Mouse (Mus musculus) fibroblast of lung, adult 2 months (primary cell): ENCODE results near the gene Kcnq5.

Experiments used
- DNase-seq: peaks from one replicate; pipeline ENCODE4 v3.0.0-alpha.2; 2011; ENCODE audit warnings: low read depth

Gene Kcnq5

DNA sequence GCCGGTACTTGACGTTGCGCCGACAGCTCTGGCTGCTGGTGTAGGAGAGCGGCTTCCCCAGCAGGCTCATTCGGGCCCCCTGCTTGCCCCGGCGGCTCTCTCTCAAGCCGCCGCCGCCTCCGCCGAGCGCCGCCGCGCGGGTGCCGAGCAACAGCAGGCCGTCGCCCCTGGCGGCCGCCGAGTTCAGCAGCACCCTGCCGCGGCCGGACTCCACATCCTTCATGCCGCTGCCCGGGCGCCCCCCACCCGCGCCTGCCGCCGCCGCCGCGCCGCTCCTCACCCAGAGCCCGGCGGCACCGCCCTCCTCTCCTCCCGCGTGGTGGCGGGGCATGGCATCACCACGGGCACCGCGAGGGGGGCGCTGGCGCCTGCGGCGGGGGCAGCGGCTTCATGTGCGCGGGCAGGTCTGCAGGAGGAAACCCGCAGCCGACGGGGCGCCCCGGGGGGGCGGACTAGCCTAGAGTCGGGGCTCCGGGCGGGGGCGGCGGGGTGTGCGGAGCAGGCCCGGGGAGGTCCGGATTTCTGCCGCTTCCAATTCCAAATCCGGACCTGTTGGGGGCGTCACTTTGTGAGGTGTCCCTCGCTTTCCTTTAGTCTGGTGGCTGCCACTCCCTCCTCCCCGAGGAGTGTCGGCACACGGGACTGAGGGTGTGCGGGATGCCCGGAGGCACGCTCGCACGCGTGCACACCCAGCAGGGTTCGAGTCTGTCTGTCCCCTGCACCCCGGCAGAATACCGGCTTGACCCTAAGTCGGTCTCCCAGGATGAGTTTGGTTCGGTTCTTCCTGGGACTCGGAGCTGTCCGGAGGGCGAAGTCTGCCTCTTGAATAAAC is at the start of gene Kcnq5:
Gene Kcnq5, minus strand, starts transcription at position 692 of the 832 bp plus-strand sequence.
- no peak for DNase-seq

DNA sequence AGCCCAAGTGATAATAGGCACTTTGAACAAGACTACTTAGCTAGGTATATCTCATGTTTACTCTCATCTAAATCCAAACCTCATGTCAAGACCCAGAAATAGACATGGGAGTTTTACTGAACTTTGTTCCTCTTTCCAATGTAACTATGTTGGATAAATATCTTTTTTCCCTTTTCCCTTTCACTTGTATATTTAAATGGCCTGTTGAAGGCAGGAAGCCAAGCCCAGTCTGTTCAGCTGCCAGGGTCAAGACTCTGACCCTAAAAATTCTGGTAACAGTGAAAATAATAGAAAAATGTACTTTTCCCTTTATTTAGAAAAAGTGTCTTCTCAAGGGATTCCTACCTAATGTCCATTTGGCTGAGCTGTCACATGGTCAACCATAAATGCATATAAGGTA is 18.0 kb upstream of the Kcnq5 start:
- no peak for DNase-seq

DNA sequence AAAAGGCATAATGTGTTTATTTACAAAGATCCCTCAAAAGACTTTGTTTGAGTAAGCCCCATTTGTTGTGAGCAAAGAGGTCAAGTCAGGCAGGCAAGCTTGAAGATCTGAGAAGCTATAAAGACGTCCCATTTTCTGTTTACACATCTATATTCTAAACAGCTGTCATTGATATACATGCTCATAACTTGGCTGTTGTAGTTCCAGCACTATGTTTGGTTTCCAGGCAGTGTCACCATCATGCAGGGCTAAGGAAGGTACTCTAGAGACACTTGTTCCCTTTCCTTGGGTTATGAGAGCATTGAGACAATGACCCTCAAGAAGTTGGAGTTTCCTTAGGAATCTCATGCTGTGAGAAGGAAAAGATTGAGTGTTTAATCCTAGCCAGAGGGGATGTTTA is 17.6 kb upstream of the Kcnq5 start:
- DNase-seq, result no peak

- DNase-seq, result no peak
Measured at GRCm38 (mm10) chr1:21974040-21974439, 12.3 kb upstream of the Kcnq5 start.

GRCm38 (mm10) chr1:21967139-21967538 is 5.4 kb upstream of the Kcnq5 start:
- no peak for DNase-seq

- no peak for DNase-seq
Measured at GRCm38 (mm10) chr1:21962896-21963864, 1.4 kb upstream of the Kcnq5 start.

GRCm38 (mm10) chr1:21962083-21962471 is 335 bp upstream of the Kcnq5 start:
- no peak for DNase-seq

DNA sequence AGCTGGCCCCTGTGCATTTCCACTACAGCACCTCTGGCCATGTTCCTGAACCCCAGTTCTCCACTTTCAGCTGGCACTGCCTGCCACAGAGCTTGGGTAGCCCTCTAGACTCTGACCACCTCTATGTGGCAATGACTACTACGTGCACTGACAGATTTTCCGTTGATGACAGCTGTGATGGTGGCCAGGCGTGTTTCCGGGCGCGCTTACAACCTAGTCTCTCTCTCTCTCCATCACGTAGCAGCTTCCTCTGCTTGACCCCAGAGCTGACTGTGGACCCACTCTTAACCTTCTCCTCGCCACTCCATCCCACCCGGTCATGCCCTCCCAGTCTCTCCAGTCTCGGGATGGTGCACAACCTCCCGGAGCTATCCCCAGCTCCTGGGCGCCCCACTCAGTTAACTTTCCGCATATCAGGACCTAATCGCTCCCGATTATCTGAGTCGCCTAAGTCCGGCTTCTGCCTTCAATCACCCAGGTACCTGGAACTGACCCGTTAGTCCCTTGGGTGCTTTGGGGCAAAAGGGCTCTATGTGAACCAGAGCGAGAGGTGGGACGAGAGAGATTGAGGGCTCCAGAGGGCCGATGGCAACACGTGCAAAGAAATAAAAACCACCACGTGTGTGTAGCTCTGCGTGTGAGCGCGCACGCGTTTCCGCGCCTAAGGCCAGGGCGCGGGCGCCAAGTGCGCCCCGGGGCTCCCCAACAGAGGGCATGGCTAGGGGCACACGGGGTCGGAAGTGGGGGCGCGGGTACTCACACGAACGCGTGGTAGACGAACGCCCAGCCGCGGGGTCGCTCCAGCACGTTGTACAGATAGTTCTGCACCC is 1.1 kb downstream of the Kcnq5 start:
- no peak for DNase-seq

DNA sequence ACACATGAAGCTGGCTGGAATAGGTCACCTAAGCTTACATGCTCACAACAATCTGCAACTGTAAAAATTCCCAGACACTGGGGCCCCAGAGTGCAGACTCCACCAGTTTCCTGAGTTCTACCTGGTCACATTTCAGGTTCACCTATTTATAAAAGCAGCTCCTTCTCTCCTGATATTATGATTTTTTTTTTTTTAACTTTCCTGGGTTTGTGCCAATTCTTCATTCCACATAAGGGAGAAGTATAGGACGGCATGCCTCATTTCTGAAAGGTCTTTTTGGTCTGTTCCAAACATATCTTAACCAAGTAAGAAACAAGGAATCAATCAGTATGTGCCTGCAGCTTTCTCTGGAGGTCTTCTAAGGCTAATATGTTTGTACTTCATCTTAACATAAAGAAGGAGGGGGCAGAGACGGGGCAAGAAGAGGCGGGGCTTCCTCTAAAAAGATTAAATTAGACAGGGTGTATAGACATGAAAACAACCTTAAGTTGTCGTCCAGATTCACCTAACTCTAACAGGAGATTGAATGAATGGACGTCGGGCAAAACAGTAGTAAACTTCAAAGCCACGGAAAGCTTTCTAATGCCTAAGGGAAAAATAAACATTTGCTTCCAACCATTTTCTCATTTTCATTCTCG is 2.0 kb downstream of the Kcnq5 start:
- DNase-seq, result no peak

DNA sequence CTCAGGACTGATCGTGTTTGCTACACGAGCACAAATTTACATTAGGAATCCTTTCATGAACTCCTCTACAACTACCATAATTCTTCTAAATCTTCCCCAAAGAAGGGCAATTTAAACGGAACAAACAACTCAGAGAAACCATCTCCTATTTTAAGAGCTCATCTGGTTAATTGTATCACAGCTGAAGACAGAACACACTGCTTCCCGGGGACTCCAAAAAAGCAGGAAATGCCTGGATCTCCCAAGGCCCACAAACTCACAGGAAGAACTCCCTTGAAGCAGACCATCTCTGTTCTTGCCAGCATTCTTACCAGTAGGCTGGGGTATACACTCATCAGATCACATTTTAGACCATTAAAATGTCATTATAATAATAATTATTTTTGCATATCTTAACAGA is 3.7 kb downstream of the Kcnq5 start:
- no peak for DNase-seq

- no peak for DNase-seq
Measured at GRCm38 (mm10) chr1:21940831-21941230, 20.9 kb downstream of the Kcnq5 start.

GRCm38 (mm10) chr1:21927182-21927581 is 34.6 kb downstream of the Kcnq5 start:
- no peak for DNase-seq

DNA sequence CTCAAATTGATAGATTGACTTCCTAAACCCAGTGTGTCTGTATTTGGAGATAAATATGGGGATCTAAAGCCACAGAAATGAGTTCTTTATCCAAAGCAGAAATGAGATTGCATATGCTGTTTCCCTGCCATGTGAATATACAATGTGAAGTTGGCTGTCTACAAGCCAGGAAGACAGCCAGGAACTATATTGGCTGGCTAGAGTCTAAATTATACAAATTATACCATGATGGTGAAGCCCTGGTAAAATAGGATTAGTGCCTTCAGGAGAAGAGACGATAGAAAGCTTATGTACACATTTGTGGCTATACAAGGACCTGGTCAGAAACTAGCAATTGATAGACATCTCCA is 38.5 kb downstream of the Kcnq5 start:
- no peak for DNase-seq

DNA sequence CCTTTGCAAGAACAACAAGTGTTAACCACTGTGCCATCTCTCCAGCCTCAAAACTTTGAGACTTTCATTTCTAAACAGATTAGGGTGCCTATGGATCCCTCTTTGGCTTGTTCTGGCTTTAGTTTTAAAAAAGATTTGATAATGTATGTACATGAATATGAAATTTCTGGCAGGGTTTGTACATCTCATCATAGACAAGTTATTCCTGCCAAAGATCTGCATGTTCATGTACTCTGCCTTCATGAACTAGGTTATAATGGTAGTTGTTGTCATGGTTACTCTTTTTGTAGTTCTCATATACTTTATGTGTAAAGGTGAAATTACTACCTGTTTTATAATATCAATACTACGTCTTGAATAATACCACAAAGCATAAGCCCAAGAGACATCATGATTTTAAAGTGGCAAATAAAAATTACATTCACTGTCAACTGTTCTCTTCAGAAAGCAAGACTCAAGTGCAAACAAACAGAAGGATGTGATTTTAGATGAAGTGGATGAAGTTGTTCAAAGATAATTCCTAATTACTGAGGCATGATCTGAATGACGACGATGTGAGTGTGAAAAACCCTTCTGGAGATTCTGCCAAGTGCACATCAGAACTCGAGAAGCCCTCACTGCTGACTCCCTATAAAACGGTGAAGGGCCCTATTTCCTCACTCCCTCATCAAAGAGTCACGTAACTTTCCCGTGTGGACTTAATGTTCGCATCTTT is 39.0 kb downstream of the Kcnq5 start:
- DNase-seq, result no peak

- no peak for DNase-seq
Measured at GRCm38 (mm10) chr1:21919276-21919675, 42.5 kb downstream of the Kcnq5 start.

DNA sequence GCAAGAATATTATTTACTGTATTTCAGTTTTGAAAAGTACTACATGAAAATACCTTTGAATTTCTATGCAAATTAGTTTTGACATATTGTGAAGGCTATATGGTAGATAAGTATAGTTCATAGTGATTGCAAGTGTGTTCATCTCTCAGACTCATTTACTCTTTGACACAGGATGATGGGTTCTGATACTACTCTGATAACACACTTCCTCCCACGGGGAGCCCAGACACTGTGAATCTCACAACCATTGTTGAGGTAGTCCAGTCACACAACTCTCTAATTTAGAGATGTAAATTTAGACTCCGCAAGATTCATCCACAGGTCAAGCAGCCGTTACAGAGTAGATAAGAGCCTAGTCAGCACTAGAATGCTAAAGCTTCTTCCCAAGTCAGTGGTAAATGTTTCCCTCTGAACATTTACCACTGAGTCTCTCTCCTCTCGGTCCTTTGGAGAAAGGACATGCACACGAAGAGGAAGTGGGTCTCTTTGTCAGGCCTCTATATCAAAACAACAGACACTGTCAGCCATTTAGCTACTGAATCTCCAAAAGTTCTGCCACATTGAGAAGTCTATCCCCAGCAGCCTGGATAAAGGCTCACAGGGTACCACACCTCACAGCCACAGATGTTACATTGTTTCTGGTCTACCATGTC is 65.5 kb downstream of the Kcnq5 start:
- no peak for DNase-seq

DNA sequence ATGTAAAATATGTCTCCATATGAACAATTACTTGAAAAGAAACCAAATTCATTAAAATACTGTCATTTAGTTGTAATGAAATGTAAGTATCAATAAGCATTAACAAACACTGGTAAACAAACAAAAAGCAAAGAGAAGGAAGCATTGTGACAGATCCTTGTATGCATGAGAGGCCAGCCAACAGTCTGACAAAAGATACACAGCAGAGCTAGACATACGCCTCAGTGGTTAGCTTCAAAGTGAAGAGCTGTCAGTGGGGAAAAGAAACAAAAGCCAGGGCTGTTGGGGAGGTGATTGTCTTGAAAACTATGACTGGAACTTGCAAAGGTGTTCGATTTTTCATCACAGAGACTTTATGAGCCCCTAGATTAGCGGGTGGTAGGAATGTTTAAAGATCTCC is 78.0 kb downstream of the Kcnq5 start:
- DNase-seq, result no peak

DNA sequence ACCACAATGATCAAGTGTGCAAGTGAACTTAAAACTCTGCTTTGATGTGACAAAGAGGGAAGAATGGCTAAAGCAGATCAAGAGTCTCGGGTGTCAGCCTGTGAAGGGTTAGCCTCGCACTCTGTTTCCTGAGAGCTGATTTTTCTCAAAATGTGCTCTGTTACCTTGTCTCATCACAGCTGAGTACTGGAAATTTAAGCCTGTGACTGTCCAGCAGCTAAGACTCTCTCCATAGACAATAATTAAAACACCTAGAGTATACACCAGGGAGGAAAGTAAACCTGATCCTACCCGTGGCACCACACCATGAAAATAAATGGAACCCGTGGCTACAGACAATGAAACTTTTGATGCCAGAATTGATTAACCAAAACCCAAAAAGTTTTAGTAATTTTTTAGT is 90.9 kb downstream of the Kcnq5 start:
- DNase-seq, result no peak

DNA sequence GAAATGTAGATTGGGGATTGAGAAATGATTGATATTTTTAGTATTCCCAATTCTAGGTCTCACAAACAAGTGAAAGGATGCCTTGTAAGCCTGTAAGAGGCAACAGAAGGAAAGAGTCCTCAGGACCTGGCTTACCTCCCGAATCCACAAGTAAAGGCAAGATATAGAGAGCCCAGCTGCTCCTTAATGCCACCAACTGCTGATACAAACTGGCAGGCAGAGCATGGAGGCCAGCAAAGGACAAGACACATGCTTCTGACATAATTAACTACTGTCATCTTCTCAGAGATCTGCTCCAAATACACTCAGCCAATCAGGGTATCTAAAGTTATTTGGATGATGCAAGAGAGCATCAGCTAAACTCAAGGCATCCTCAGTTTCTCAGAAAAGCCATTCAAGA is 93.3 kb downstream of the Kcnq5 start:
- DNase-seq, result no peak

DNA sequence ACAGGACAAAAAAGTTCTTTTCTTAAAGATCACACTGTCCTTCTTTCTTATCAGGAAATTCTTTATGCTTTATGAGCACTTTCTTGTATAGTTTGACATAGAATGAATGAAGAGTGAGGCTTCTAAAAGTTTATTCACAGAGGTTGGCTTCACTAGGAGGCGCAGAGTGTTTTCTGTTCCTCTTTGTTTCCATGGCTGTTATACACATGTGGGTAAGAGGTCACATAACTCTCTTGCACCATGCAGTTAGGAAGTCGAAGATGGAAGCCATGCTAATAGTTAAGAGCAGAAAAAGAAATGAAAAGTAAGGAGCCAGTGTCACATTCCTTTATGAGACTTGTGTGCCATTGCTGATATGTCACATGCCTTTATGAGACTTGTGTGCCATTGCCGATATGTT is 105.3 kb downstream of the Kcnq5 start:
- DNase-seq, result no peak

DNA sequence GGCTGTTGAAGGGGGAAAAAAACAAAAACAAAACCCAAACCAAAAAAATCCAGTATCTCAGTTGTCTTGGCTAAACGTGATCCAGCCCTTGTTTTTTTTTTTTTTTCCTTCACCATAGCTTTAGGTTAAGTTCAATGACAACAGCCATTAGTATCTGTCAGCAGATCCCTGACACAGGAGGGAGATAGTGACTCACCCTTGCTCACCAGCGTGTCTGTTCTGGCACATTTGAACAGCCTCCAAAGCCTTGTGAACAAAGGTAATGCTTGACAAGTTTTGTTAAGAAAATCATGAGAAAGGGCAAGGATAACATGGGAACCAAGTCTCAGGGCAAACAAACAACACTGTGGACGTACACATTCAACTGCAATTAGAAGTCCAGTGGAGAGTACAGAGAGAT is 123.2 kb downstream of the Kcnq5 start:
- no peak for DNase-seq
